Mouse (Mus musculus) myocyte (in vitro differentiated cells): ENCODE measurements at regions not wholly inside any gene's neighbourhood (a gene's known extent, or its start where the extent isn't known, plus 50 kb on each side); places are given as distances from the start of the nearest gene placed in this dataset.

ENCODE experiments used
- H3K27me3 ChIP-seq: one replicate; pipeline ENCODE4 v1.6.1; 2011; ENCODE audit not compliant: control insufficient read depth, insufficient read depth, insufficient read length
- H3K36me3 ChIP-seq: one replicate; pipeline ENCODE4 v1.6.1; 2011; ENCODE audit not compliant: control insufficient read depth, insufficient read depth
- H3K4me2 ChIP-seq: one replicate; pipeline ENCODE4 v1.6.1; 2011; ENCODE audit warnings: low read depth, control low read depth
- H3K4me3 ChIP-seq: one replicate; pipeline ENCODE4 v1.5.1; 2011; ENCODE audit warnings: mild to moderate bottlenecking, control low read depth, moderate library complexity
- H3K79me2 ChIP-seq: one replicate; pipeline ENCODE4 v1.6.1; 2011; ENCODE audit not compliant: control insufficient read depth, insufficient read depth
- H3ac ChIP-seq: one replicate; pipeline ENCODE4 v1.6.1; 2011; ENCODE audit not compliant: control insufficient read depth, insufficient read length
- CEBPB ChIP-seq: IDR thresholded peaks from 2 replicates; pipeline ENCODE4 v1.6.1; 2011; ENCODE audit warnings: mild to moderate bottlenecking, moderate library complexity; ENCODE audit not compliant: poor library complexity, insufficient read depth, severe bottlenecking
- E2F4 ChIP-seq: IDR thresholded peaks from one replicate; pipeline ENCODE4 v1.6.1; 2011; ENCODE audit warnings: mild to moderate bottlenecking, control low read depth, moderate library complexity; ENCODE audit not compliant: insufficient read depth
- MAX ChIP-seq: IDR thresholded peaks from one replicate; pipeline ENCODE4 v1.6.1; 2011; ENCODE audit warnings: low read depth, mild to moderate bottlenecking, control low read depth
- MYOD1 ChIP-seq, 3 experiments: IDR thresholded peaks; one replicate each; pipeline ENCODE4 v1.6.1; 2011; ENCODE audit warnings: control low read depth in 2 of 3, low read depth in 2 of 3, mild to moderate bottlenecking in 2 of 3, moderate library complexity in 1 of 3; ENCODE audit not compliant: insufficient read length in 2 of 3, control insufficient read depth in 1 of 3
- MYOG ChIP-seq, 3 experiments: IDR thresholded peaks; one replicate each; pipeline ENCODE4 v1.6.1; 2011; ENCODE audit warnings: control low read depth in 2 of 3, low read depth in 2 of 3, mild to moderate bottlenecking in 2 of 3; ENCODE audit not compliant: insufficient read length in 2 of 3, control insufficient read depth in 1 of 3, insufficient read depth in 1 of 3
- POLR2A ChIP-seq: IDR thresholded peaks from one replicate; pipeline ENCODE4 v1.6.1; 2011; ENCODE audit warnings: low read depth, mild to moderate bottlenecking, control low read depth, moderate library complexity; ENCODE audit not compliant: insufficient read length
- POLR2AphosphoS2 ChIP-seq: IDR thresholded peaks from one replicate; pipeline ENCODE4 v1.6.1; 2011; ENCODE audit warnings: low read depth, control low read depth; ENCODE audit not compliant: insufficient read length
- REST ChIP-seq: IDR thresholded peaks from one replicate; pipeline ENCODE4 v1.6.1; 2011; ENCODE audit warnings: mild to moderate bottlenecking, control low read depth, moderate library complexity; ENCODE audit not compliant: insufficient read depth, insufficient read length
- SRF ChIP-seq: IDR thresholded peaks from one replicate; pipeline ENCODE4 v1.6.1; 2011; ENCODE audit warnings: low read depth; ENCODE audit not compliant: control insufficient read depth, insufficient read length
- TCF12 ChIP-seq: IDR thresholded peaks from one replicate; pipeline ENCODE4 v1.6.1; 2011; ENCODE audit warnings: mild to moderate bottlenecking, control low read depth; ENCODE audit not compliant: poor library complexity, insufficient read depth, severe bottlenecking
- TCF3 ChIP-seq: IDR thresholded peaks from one replicate; pipeline ENCODE4 v1.6.1; 2011; ENCODE audit warnings: low read depth, control low read depth; ENCODE audit not compliant: insufficient read length
- USF1 ChIP-seq: IDR thresholded peaks from one replicate; pipeline ENCODE4 v1.6.1; 2011; ENCODE audit warnings: low read depth, mild to moderate bottlenecking, control low read depth, moderate library complexity

GRCm38 (mm10) chr11:56247333-56247823 lies 206.6 kb upstream of the Nmur2 start:
- H3K79me2 ChIP-seq: no peaks in the 10 kb centered on the region
- no peaks in the 10 kb centered on the region for H3K36me3 ChIP-seq
- H3K27me3 ChIP-seq: no peaks in the 10 kb centered on the region
- H3K4me3 ChIP-seq: no peak overlapping the region
- TF ChIP-seq USF1 (no peak), SRF (no peak), MYOG (IDR thresholded peaks at IDR 0.05; ENCODE audit: control insufficient read depth in 1 of 3, insufficient read depth in 1 of 3, insufficient read length in 2 of 3, low read depth in 2 of 3) (no peak), MAX (no peak)
- H3ac ChIP-seq: no peak overlapping the region
- H3K4me2 ChIP-seq: no peak overlapping the region

DNA sequence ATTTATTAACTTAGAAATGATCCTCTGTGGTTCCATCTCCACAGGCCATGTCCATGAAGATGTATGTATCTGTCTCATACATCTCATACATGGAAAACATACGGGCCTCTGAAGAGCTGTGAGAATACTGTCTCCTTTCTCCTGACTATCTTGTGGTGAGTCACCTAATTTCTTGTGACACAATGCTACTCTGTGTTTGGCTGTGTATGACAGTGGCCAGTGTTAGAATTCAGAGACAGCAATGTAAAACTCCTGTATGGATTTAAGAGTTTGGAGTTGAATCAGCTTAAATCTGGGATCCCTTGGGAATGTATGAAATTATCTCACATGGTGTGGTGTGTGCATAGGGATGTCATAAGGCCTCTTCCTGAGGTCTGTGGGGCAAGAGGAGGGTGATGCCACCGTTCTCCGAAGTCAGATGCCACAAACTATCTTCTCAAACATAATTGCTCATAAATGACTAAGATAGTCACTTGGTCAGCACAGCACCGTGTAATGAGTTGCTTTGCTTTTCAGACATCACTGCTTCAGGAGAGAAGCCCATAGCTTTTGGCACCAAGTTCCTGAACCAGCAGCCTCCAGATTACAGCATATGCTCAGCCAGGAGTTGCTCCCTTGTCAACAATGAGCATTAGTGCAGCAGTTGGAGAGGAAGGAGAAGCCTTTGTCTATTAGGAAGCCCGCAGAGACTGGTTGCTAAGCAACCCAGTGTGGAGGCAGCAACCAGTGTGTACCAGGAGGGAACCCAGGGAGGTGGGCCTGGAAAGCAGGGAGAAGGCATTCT lies 205.9 kb upstream of the Nmur2 start:
- Histone ChIP-seq H3K79me2 (no peaks in the 10 kb centered on the region), H3K4me3 (no peak overlapping the region), H3K4me2 (no peak overlapping the region), H3ac (no peak overlapping the region), H3K27me3 (no peaks in the 10 kb centered on the region), H3K36me3 (no peaks in the 10 kb centered on the region)
- TF ChIP-seq SRF: no peak
- no peak for TF ChIP-seq MYOG (IDR thresholded peaks at IDR 0.05; ENCODE audit: control insufficient read depth in 1 of 3, insufficient read depth in 1 of 3, insufficient read length in 2 of 3, low read depth in 2 of 3)
- no peak for TF ChIP-seq USF1
- TF ChIP-seq POLR2A: no peak
- TF ChIP-seq MAX: no peak
- TF ChIP-seq REST: no peak
- TF ChIP-seq TCF12: no peak
- TF ChIP-seq CEBPB: no peak
- no peak for TF ChIP-seq TCF3
- no peak for TF ChIP-seq E2F4
- TF ChIP-seq POLR2AphosphoS2: no peak
- no peak for TF ChIP-seq MYOD1 (IDR thresholded peaks at IDR 0.05; ENCODE audit: control insufficient read depth in 1 of 3, insufficient read length in 2 of 3, low read depth in 2 of 3)

DNA sequence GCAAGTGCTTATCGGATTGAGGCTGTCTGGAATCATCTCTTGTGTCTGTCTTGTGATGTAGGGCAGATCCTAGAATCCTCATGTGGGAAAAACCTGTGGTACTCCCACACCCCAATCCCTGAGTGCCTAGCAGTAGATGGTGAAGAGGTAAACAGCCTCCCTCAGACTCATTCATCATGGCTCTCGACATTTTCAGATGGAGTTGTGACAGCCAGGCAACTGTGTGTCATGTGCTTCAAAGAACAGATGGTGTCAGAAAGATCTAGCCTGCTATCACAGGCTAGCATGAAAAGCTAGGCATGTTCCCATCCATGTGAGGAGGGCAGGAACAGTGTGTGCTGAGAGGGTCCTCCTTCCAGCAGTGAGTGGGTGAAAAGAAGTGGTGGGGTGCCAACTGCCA lies 204.1 kb upstream of the Nmur2 start:
- H3K27me3 ChIP-seq: no peaks in the 10 kb centered on the region
- H3K4me3 ChIP-seq: no peak overlapping the region
- H3K79me2 ChIP-seq: no peaks in the 10 kb centered on the region
- no peak overlapping the region for H3ac ChIP-seq
- TF ChIP-seq MYOG (IDR thresholded peaks at IDR 0.05; ENCODE audit: control insufficient read depth in 1 of 3, insufficient read depth in 1 of 3, insufficient read length in 2 of 3, low read depth in 2 of 3) (no peak), SRF (no peak), MAX (no peak), E2F4 (no peak), CEBPB (no peak), USF1 (no peak), TCF3 (no peak), REST (no peak), MYOD1 (IDR thresholded peaks at IDR 0.05; ENCODE audit: control insufficient read depth in 1 of 3, insufficient read length in 2 of 3, low read depth in 2 of 3) (no peak)
- H3K4me2 ChIP-seq: no peak overlapping the region
- H3K36me3 ChIP-seq: no peaks in the 10 kb centered on the region

DNA sequence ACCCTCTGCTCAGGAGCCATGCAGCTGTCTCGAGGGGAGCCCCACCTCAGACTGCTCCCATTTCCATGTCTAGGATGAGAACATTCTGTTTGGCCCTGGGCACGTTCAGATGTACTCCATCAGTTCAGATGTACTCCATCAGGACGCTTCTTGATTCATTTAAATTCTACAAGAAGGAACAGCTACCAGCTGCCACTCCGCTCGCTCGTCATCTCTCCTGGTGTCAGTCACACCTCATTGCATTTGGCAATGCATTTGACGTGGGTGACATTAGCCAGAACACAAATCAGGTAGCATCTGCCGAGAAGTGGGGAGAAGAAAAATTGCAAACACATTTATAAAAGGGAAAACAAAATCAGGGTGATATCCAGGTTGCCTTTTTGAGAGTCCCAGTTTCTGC lies 202.6 kb upstream of the Nmur2 start:
- no peak overlapping the region for H3K4me2 ChIP-seq
- H3ac ChIP-seq: no peak overlapping the region
- H3K79me2 ChIP-seq: no peaks in the 10 kb centered on the region
- H3K4me3 ChIP-seq: no peak overlapping the region
- no peaks in the 10 kb centered on the region for H3K27me3 ChIP-seq
- TF ChIP-seq REST: no peak
- TF ChIP-seq MYOG (IDR thresholded peaks at IDR 0.05; ENCODE audit: control insufficient read depth in 1 of 3, insufficient read depth in 1 of 3, insufficient read length in 2 of 3, low read depth in 2 of 3): no peak
- no peak for TF ChIP-seq CEBPB
- TF ChIP-seq POLR2AphosphoS2: no peak
- TF ChIP-seq MYOD1 (IDR thresholded peaks at IDR 0.05; ENCODE audit: control insufficient read depth in 1 of 3, insufficient read length in 2 of 3, low read depth in 2 of 3): no peak
- no peak for TF ChIP-seq TCF12
- no peak for TF ChIP-seq POLR2A
- no peak for TF ChIP-seq USF1
- TF ChIP-seq E2F4: no peak
- no peak for TF ChIP-seq SRF
- no peaks in the 10 kb centered on the region for H3K36me3 ChIP-seq

- Histone ChIP-seq H3K4me3 (no peak overlapping the region), H3K27me3 (no peaks in the 10 kb centered on the region), H3K36me3 (no peaks in the 10 kb centered on the region), H3K79me2 (no peaks in the 10 kb centered on the region), H3K4me2 (no peak overlapping the region), H3ac (no peak overlapping the region)
- no peak for TF ChIP-seq CEBPB
- no peak for TF ChIP-seq MAX
- TF ChIP-seq MYOG (IDR thresholded peaks at IDR 0.05; ENCODE audit: control insufficient read depth in 1 of 3, insufficient read depth in 1 of 3, insufficient read length in 2 of 3, low read depth in 2 of 3): peak in 1 of 3 experiments; percentile 90
- TF ChIP-seq REST: no peak
- TF ChIP-seq MYOD1 (IDR thresholded peaks at IDR 0.05; ENCODE audit: control insufficient read depth in 1 of 3, insufficient read length in 2 of 3, low read depth in 2 of 3): peak; percentile 23 to 91 (median 51)
- TF ChIP-seq USF1: no peak
- TF ChIP-seq SRF: no peak
- no peak for TF ChIP-seq TCF3
- no peak for TF ChIP-seq POLR2A
- TF ChIP-seq TCF12: no peak
- no peak for TF ChIP-seq POLR2AphosphoS2
Observed at GRCm38 (mm10) chr11:56238745-56239144, 197.9 kb upstream of the Nmur2 start.
